Mouse (Mus musculus) limb, embryonic 10.5 days (tissue): Measurements from ENCODE around the gene Lamtor1. TPM values are rescaled to one million over a fixed set of nuclear protein-coding genes. Genes with fewer than 3 reads are reported as not detected.
A peak's percentile ranks its signal among the peaks of the same experiment; 100 is the strongest.

Source experiments
- DNase-seq: peaks from one replicate; pipeline ENCODE4 v3.0.0-alpha.2; 2017; ENCODE audit warnings: low spot score
- H3K27ac ChIP-seq: fragments of 300-500 bp; sonication (generic); 2 replicates; pipeline ENCODE4 v1.5.1; 2016; ENCODE audit warnings: mild to moderate bottlenecking
- H3K27me3 ChIP-seq: fragments of 300-500 bp; sonication (generic); 2 replicates; pipeline ENCODE4 v1.6.1; 2016; ENCODE audit warnings: low read depth, mild to moderate bottlenecking; ENCODE audit not compliant: poor library complexity, severe bottlenecking
- H3K36me3 ChIP-seq: fragments of 300-500 bp; sonication (generic); 2 replicates; pipeline ENCODE4 v1.6.1; 2016; ENCODE audit warnings: mild to moderate bottlenecking, moderate library complexity
- H3K4me1 ChIP-seq: fragments of 300-500 bp; sonication (generic); 2 replicates; pipeline ENCODE4 v1.6.1; 2016
- H3K4me3 ChIP-seq: fragments of 300-500 bp; sonication (generic); 2 replicates; pipeline ENCODE4 v1.5.1; 2016; ENCODE audit warnings: mild to moderate bottlenecking, moderate library complexity
- H3K9me3 ChIP-seq: fragments of 300-500 bp; sonication (generic); replicated peaks from 2 replicates; pipeline ENCODE4 v1.6.1; 2016; ENCODE audit warnings: mild to moderate bottlenecking
- WGBS: fragments of 180-500 bp; shearing (Covaris S2); methylation state at CpG from one replicate; pipeline ENCODE4 v1.1.7; 2016; 5-methylcytosine and 5-hydroxymethylcytosine counted together
- polyA plus RNA-seq: library from polyadenylated mRNA; unstranded; fragments of >200 nt; fragmentation: Nextera tagmentation; extraction: Ambion mirVana; gene quantifications from 2 replicates; pipeline ENCODE4 v1.2.1, GENCODE M21; 2016

Lamtor1 gene
- polyA plus RNA-seq = 180 and 181 TPM in 2 replicates

DNA sequence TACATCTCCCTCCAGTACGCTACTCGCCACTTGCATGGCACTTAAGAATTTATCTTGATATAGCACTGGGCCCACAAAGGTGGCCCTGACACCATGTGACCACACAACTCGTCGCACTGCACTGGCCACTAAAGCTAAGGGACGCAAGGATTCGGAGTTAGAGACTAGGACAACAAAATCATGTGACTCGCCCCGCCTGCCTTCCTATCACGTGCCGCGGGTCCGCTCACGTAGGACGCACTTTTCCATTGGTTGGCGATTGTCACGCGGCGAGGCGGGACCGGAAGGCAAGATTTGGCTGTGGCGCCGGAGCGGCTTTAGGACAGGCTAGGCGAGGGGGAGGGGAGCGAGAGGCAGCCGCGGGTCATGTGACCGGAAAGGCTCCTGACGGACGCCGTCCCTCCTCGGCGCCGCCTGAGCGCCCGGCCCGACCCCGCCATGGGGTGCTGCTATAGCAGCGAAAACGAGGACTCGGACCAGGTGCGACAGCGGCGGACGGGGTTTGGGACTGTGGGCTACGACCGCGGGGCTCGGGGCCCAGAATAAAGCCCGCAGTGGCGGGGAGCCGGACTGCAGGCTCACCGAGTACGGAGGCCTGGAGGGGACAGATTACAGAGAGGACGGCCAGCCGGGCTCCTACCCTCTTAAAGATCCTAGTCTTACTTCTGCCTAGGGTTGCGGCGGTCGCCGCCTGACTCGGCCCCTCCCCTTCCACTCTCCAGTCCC lies at the start of gene Lamtor1:
Gene Lamtor1, plus strand, starts transcription at position 344 of the 726 bp plus-strand sequence.
- peak; percentile 99 for DNase-seq
- WGBS = under 1% methylated on average over 61 of the region's 61 CpGs

DNA sequence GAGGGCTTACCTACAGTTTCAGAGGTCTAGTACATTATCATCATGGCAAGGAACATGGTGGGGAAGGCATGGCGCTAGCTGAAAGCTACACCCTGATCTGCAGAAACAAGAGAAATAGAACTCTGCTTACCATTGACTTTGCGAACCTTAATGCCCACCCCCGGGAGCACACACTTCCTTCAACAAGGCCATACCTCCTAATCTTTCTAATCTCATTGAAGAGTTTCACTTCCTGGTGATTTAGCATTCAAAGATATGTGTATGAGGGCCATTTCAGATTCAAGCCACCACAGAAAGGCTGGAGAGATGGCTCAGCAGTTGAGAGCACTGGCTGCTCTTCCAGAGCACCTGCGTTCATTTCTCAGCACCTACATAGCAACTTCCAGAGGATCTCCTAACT lies 48.6 kb upstream of the Lamtor1 start, which contains the start of gene Folr2:
Gene Folr2, minus strand, starts transcription at position 101 of the 400 bp plus-strand sequence.
- Histone ChIP-seq H3K27ac (no peak within 1 kb of the TSS), H3K9me3 (no peaks in the 10 kb centered on the region), H3K4me3 (no peak within 1 kb of the TSS), H3K36me3 (no peaks in the 10 kb centered on the region), H3K27me3 (no peaks in the 10 kb centered on the region), H3K4me1 (no peaks in the 10 kb centered on the region)
- DNase-seq = no peak
- WGBS = 92% methylated on average over 4 of the region's 4 CpGs

More for the DNA sequence above, at the start of gene Lamtor1:
- no peaks in the 10 kb centered on the region for H3K27me3 ChIP-seq
- H3K36me3 ChIP-seq = peaks cover 42% of the 10 kb centered on the region
- H3K27ac ChIP-seq = peak within 1 kb of the TSS; percentile 96
- H3K4me1 ChIP-seq = peaks cover 31% of the 10 kb centered on the region
- H3K9me3 ChIP-seq = no peaks in the 10 kb centered on the region
- peak within 1 kb of the TSS; percentile 77 for H3K4me3 ChIP-seq

DNA sequence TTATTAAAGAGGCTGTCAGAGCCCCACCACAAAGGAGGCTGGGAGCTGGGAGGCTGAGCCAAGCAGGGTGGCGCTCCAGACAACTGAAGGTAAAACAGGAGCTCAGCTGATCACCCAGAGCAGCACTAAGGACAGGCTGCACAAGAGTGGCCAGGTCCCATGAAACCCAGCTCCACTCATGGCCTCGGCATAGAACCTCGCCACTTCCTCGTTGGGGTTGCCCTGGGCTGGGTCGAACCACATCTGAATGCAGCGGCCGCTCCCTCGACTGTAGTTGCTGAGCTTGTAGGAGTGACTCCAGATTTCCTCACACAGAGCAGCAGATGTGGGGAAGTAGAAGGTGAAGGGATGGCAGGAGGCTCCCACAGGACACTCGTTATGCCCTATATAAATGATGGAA lies 47.3 kb upstream of the Lamtor1 start:
- Histone ChIP-seq H3K27me3 (no peaks in the 10 kb centered on the region), H3K9me3 (no peaks in the 10 kb centered on the region), H3K4me3 (no peak overlapping the region), H3K36me3 (no peaks in the 10 kb centered on the region), H3K4me1 (no peaks in the 10 kb centered on the region), H3K27ac (no peak overlapping the region)
- 83% methylated on average over 9 of the region's 9 CpGs for WGBS
- DNase-seq = no peak

DNA sequence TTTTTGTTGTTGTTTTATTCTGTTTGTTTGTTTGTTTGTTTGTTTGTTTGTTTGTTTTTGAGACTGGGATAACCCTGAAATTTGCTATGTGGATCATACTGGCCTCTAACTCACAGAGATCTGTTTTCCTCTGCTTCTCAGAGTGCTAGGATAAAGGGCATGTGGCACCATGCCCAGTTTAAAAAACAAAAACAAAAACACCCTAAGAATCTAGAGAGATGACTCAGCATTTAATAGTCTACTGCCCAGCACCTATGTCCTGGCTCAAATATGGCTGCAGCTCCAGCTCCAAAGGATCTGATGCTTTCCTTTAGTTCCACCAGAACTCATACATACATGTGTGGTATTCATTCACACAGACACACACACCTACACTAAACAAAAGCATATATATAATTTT lies 44.7 kb upstream of the Lamtor1 start:
- H3K9me3 ChIP-seq = no peaks in the 10 kb centered on the region
- H3K4me1 ChIP-seq = no peaks in the 10 kb centered on the region
- DNase-seq = no peak
- H3K27ac ChIP-seq = no peak overlapping the region
- no peaks in the 10 kb centered on the region for H3K36me3 ChIP-seq
- no peak overlapping the region for H3K4me3 ChIP-seq
- no peaks in the 10 kb centered on the region for H3K27me3 ChIP-seq

GRCm38 (mm10) chr7:101862291-101862690 lies 43.4 kb upstream of the Lamtor1 start:
- Histone ChIP-seq H3K27ac (no peak overlapping the region), H3K4me3 (no peak overlapping the region), H3K27me3 (no peaks in the 10 kb centered on the region), H3K9me3 (no peaks in the 10 kb centered on the region), H3K4me1 (no peaks in the 10 kb centered on the region), H3K36me3 (no peaks in the 10 kb centered on the region)
- no peak for DNase-seq
- WGBS = 79% methylated on average over 3 of the region's 3 CpGs

DNA sequence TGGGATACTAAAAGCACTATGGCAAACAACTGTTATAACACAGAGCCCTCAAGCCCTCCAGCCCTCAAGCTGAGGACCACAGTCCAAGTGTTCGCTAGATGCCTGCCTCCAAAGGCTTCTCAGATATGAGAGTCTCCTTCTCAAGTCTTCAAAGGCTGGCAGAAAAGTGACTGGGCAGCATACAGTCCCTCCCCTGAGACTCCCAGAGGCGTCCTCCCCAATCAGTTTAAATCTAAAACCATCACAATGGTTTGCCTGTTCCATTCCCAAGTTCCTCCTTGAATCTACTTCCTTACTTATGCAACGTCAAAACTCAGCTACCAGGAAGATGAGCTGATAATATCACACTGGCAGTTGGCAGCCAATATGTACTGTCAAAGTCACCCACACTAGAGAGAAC lies 42.3 kb upstream of the Lamtor1 start, which contains the start of gene Anapc15:
Gene Anapc15, plus strand, starts transcription at position 301 of the 400 bp plus-strand sequence.
- DNase-seq = no peak
- H3K27me3 ChIP-seq = no peaks in the 10 kb centered on the region

DNA sequence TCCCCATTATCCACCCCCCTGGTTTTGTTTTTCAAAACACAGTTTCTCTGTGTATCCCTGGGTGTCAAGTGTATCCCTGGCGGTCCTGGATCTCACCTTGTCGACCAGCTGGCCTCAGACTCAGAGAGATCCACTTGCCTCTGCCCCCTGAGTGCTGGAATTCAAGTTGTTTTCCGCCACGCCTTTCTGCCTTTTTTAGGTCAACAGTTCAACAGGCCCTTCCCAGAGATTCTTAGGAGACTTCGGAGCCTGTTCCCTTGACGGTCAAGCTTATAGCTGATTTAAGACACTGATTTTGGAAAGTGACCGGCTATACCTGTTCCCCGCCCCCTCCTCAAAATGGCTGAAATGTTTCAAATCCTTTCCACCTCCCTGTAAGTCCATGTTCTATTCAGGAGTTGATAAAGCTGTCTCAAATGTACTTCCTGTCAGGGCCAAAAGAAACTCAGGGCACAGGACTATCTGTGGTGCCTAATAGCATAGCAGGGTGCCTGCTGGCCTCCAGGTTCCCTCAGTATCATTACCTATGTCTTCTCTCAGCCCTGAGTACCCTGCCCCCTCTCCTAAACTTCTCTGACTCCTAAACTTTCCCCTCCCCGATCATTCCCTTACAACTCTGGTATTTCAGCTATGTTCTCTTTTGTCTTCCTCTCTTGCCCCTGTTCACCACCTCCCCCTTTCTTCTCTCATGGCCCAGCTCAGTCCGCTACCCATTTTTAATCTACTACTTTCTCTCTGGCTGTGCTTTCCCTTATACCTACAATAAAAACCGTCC lies 39.0 kb upstream of the Lamtor1 start:
- Histone ChIP-seq H3K27ac (no peak overlapping the region), H3K9me3 (no peaks in the 10 kb centered on the region), H3K36me3 (no peaks in the 10 kb centered on the region), H3K4me1 (no peaks in the 10 kb centered on the region), H3K27me3 (no peaks in the 10 kb centered on the region), H3K4me3 (no peak overlapping the region)
- no peak for DNase-seq
- 86% methylated on average over 11 of the region's 11 CpGs for WGBS

More for the DNA sequence above, 42.3 kb upstream of the Lamtor1 start, which contains the start of gene Anapc15:
- no peak within 1 kb of the TSS for H3K27ac ChIP-seq
- H3K9me3 ChIP-seq = no peaks in the 10 kb centered on the region
- no peak within 1 kb of the TSS for H3K4me3 ChIP-seq
- WGBS = 83% methylated on average over 3 of the region's 3 CpGs
- H3K4me1 ChIP-seq = no peaks in the 10 kb centered on the region
- no peaks in the 10 kb centered on the region for H3K36me3 ChIP-seq

- H3K4me1 ChIP-seq = no peaks in the 10 kb centered on the region
- 90% methylated on average over 4 of the region's 4 CpGs for WGBS
- H3K27me3 ChIP-seq = no peaks in the 10 kb centered on the region
- H3K27ac ChIP-seq = no peak overlapping the region
- no peak overlapping the region for H3K4me3 ChIP-seq
- no peaks in the 10 kb centered on the region for H3K36me3 ChIP-seq
- DNase-seq = no peak
- no peaks in the 10 kb centered on the region for H3K9me3 ChIP-seq
These were observed 38.2 kb upstream of the Lamtor1 start for GRCm38 (mm10) chr7:101867482-101867881.

- WGBS = 84% methylated on average over 13 of the region's 13 CpGs
- H3K9me3 ChIP-seq = no peaks in the 10 kb centered on the region
- no peaks in the 10 kb centered on the region for H3K27me3 ChIP-seq
- H3K27ac ChIP-seq = no peak overlapping the region
- no peaks in the 10 kb centered on the region for H3K4me1 ChIP-seq
- no peak overlapping the region for H3K4me3 ChIP-seq
- DNase-seq = no peak
- H3K36me3 ChIP-seq = no peaks in the 10 kb centered on the region
These were observed 37.2 kb upstream of the Lamtor1 start for GRCm38 (mm10) chr7:101868241-101869162.

DNA sequence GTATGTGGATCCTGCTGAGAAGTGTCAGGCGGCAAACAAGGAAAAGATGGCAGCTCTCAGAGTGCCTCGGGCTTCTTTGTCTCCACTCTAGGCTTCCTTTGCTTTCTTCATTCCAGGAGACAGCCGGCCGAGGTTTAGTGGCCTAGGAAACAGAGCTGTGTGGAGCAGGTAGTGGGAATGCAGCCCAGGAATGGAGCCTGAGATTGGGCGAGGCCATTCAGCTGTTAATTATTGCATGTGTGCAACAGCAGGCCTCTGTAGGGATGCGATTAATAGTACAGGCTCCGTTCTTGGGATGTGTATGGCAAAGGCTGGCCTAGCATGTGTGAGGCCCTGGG lies 36.6 kb upstream of the Lamtor1 start:
- Histone ChIP-seq H3K4me3 (no peak overlapping the region), H3K36me3 (no peaks in the 10 kb centered on the region), H3K27me3 (no peaks in the 10 kb centered on the region), H3K27ac (no peak overlapping the region), H3K4me1 (no peaks in the 10 kb centered on the region), H3K9me3 (no peaks in the 10 kb centered on the region)
- WGBS = 78% methylated on average over 7 of the region's 7 CpGs
- DNase-seq = no peak

DNA sequence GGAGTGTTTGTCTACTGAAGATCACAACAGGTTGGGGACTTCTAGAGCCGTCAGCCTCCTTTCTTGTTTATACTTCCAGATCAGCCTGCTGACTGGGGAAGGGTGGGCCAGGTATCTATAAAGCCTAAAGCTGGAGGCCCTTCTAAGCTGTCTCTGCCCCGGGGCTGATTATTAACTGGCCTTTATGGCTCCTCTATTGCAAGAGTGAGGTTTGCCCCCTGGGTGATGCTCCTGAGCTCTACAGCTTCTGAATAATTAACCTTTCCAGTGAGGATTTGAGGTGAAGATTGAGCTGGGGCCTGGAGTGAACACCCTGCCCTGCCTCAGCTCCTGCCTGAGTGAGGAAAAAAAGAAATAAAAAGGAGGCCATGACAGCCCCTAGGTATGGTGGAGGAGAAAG lies 35.1 kb upstream of the Lamtor1 start, which contains the start of gene Folr1:
Gene Folr1, minus strand, starts transcription at position 160 of the 400 bp plus-strand sequence.
- Histone ChIP-seq H3K4me1 (no peaks in the 10 kb centered on the region), H3K9me3 (no peaks in the 10 kb centered on the region), H3K36me3 (no peaks in the 10 kb centered on the region), H3K4me3 (no peak within 1 kb of the TSS), H3K27me3 (no peaks in the 10 kb centered on the region), H3K27ac (no peak within 1 kb of the TSS)
- no peak for DNase-seq
- WGBS = 55% methylated on average over 2 of the region's 2 CpGs

DNA sequence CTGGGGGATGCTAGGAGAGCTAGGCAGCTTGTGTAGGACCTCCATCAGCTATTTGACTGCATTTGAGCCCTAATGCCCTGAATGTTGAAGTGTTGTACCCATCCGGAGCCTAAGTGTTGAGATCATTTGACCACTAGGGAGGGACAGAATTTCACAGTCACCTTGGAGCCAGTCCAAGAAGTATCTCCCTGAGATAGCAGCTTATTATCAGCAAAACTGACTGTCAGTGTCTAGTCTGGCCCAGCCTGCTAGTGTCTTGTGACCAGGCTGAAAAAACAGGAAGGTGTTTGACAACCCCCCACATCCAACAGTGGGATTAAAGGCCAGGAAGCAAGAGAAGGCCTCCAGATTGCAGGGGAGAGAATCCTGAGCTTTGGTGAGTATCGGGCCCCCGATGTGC lies 34.4 kb upstream of the Lamtor1 start:
- no peak overlapping the region for H3K27ac ChIP-seq
- H3K9me3 ChIP-seq = no peaks in the 10 kb centered on the region
- H3K4me1 ChIP-seq = no peaks in the 10 kb centered on the region
- H3K4me3 ChIP-seq = no peak overlapping the region
- no peaks in the 10 kb centered on the region for H3K36me3 ChIP-seq
- H3K27me3 ChIP-seq = no peaks in the 10 kb centered on the region
- no peak for DNase-seq
- 86% methylated on average over 3 of the region's 3 CpGs for WGBS
